Mouse (Mus musculus): ENCODE results near the gene Gm5930.
"Not testable (repeated sequence)": the region's sequence is repeated elsewhere in the genome, so short reads cannot be mapped to it uniquely, and the experiment has no call there.

The Gm5930 gene

DNA sequence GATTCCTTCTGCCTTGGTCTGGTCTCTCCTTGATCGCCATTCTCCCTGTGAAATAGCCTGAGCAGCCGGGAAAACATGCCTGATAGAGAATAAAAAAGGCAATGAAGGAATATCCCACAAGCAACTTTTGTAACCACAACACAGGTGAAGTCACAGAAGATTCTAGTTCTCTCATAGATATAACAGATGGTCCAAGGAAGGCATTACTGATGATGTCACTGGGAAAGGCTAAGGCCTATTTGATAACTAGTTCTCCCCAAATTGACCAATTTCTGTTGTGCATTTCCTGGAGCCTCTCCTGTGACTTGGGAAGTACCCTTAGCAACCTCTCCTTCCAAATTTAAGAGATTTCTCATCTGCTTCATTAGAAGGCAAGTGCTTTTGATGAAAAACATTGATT is at the start of gene Gm5930:
Gene Gm5930 (minus strand): TSS at position 101 of the 400 bp plus-strand sequence.
- DNase-seq: not testable (repeated sequence)

DNA sequence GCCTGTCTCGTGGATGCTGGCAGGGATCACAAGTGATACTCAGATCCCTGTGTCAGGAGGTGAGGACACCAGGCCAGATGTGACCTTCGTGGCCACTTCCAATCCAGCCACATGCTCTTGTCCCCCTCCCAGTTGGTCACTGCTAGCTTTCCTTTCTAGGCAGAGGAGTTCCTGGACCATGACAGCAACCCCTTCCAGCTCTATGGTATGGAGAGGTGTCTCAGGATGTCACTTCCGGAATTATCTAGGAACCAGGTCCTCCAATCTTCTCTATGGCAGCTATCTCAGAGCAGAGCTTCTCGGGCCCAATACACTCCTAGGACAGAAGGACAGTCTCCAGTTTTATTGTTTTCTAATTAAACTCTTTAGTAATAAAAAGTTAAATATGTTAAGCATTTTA is 45.8 kb upstream of the Gm5930 start:
- DNase-seq: not testable (repeated sequence)

DNA sequence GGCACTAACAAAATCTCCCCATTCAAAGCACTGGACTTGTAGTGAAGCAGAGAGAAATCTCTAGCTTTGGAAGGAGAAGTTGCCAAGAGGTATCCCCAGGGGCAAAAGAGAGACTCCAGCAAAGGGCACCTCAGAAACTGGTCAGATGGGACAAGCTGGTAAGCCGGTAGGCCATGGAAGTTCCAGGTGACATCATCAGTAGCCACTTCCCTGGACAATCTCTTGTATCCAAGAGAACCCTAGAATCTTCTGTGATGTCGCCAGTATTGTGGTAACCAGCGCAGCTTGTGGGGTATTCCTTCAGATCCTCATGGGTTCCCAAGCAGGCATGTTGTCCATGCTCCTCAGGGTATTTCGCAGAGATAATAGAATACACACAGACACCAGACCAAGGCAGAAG is 26.7 kb upstream of the Gm5930 start, which contains the start of gene Gm8229:
Gene Gm8229 (plus strand): TSS at position 301 of the 400 bp plus-strand sequence.
- not testable (repeated sequence) for DNase-seq

DNA sequence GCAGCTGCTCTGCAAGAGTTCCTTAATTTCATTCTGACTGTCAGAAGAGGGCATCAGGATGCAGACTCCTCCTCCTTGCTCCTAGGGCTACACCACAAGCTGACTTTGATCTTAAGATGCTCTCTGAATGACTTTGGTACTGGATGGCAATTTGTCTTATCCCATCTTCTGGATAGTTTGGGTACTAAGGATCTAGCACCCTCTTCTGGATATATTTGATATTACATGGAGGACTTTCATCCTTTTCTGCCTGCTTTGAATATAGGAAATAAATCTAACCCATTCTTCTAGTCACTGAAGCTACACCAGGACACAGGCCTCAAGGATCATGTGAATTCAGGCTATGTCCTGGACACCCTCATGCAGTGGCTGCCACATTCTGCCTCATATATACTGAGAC is 23.9 kb upstream of the Gm5930 start:
- not testable (repeated sequence) for DNase-seq

DNA sequence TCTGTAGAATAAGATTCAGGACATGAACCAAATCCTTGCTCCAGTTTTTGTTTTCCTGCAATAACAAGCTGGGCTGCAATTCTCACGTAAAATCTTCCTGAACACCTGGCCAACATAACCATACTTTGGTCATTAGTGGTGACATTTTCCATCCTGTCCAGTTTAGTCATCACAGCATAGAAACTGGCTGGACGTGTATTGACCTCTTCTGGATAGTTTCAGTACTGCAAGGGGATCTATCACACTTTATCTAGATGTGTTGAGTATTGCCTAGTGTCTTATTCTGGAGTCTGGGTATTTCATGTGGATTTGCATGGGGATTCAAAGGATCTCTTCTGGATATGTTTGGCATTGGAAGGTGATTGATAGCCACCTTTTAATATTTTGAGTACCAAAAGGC is 23.0 kb upstream of the Gm5930 start:
- not testable (repeated sequence) for DNase-seq

DNA sequence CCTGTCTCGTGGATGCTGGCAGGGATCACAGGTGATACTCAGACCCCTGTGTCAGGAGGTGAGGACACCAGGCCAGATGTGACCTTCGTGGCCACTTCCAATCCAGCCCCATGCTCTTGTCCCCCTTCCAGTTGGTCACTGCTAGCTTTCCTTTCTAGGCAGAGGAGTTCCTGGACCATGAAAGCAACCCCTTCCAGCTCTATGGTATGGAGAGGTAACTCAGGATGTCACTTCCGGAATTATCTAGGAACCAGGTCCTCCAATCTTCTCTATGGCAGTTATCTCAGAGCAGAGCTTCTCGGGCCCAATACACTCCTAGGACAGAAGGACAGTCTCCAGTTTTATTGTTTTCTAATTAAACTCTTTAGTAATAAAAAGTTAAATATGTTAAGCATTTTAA is 26.3 kb downstream of the Gm5930 start:
- DNase-seq: not testable (repeated sequence)

DNA sequence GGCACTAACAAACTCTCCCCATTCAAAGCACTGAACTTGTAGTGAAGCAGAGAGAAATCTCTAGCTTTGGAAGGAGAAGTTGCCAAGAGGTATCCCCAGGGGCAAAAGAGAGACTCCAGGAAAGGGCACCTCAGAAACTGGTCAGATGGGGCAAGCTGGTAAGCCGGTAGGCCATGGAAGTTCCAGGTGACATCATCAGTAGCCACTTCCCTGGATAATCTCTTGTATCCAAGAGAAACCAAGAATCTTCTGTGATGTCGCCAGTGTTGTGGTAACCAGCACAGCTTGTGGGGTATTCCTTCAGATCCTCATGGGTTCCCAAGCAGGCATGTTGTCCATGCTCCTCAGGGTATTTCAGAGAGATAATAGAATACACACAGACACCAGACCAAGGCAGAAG is 53.1 kb downstream of the Gm5930 start, which contains the start of gene Gm8220:
Gene Gm8220 (plus strand): TSS at position 301 of the 400 bp plus-strand sequence.
- DNase-seq: not testable (repeated sequence)

Data from cerebellum, adult 11-12 months (tissue).